Mouse (Mus musculus) adrenal gland, postnatal 0 days (tissue): ENCODE results near the gene Tmed10. TPM values are rescaled to one million over a fixed set of nuclear protein-coding genes. Genes with fewer than 3 reads are reported as not detected.

ENCODE experiments used
- polyA plus RNA-seq: library from polyadenylated mRNA; unstranded; fragments of >200 nt; fragmentation: Nextera tagmentation; extraction: Ambion mirVana; gene quantifications from 2 replicates; pipeline ENCODE4 v1.2.1, GENCODE M21; 2015

Gene Tmed10
- 268 and 373 TPM in 2 replicates for polyA plus RNA-seq

DNA sequence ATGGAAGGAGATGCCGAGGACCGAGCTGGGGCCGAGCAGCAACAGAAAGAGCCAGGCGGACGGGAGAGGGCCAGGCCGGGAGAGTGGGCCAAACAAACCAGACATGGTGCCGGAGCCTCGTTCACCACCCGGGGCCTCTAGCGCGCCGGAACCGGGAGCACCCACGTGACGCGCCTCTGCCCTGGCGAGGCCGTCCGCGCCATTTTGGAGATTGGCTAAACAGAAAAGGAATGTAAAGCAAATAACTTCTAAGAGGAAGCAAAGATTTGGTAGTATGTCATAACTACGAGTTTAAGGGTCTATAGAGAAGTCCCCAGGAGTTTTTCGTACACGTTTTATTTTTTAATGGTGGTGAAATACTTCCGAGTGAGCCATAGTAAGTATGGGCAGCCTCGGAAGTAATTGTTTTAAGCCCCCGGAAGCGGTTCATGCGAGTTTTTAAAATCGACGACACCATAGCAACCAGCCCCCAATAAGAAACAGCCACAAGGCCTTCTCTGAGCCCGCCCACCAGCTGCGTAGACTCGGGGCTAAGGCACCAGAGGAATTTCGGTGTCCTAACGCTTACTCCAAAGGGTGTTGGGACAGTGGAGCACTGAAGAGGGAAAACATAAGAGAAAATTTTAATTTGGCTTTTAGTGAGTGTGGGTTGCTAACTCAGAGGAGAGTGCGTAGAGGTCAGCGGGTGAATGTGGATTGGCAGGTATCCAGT is at the start of gene Tmed10:
Gene Tmed10, minus strand, starts transcription at position 287 of the 712 bp plus-strand sequence.

GRCm38 (mm10) chr12:85339243-85339729 is 35.4 kb downstream of the Tmed10 start, which contains the start of gene Nek9:
Gene Nek9, minus strand, starts transcription at chr12:85339362.

Other genes starting within 250 kb of the Tmed10 start
- gene Rps6kl1, start 223.6 kb downstream of the Tmed10 start, polyA plus RNA-seq = 3.4 and 6.8 TPM in 2 replicates
- 5.9 and 11.9 TPM in 2 replicates for gene Pgf, start 197.1 kb downstream of the Tmed10 start, polyA plus RNA-seq
- gene Eif2b2, start 155.4 kb downstream of the Tmed10 start, polyA plus RNA-seq = 51.3 and 64.4 TPM in 2 replicates
- 4.3 and 5.5 TPM in 2 replicates for gene Mlh3, start 104.2 kb downstream of the Tmed10 start, polyA plus RNA-seq
- 160 and 216 TPM in 2 replicates for gene Acyp1, start 86.4 kb downstream of the Tmed10 start, polyA plus RNA-seq
- gene Zc2hc1c, start 86.3 kb downstream of the Tmed10 start, polyA plus RNA-seq = 1.6 and 2.0 TPM in 2 replicates
- 14.8 and 17.8 TPM in 2 replicates for gene Nek9, start 35.5 kb downstream of the Tmed10 start, polyA plus RNA-seq
- 6.9 and 7.6 TPM in 2 replicates for gene Fos, start 99.0 kb upstream of the Tmed10 start, polyA plus RNA-seq
- gene Jdp2, start 224.2 kb upstream of the Tmed10 start, polyA plus RNA-seq = 0.62 and 1.3 TPM in 2 replicates